In the genomic region with DNA sequence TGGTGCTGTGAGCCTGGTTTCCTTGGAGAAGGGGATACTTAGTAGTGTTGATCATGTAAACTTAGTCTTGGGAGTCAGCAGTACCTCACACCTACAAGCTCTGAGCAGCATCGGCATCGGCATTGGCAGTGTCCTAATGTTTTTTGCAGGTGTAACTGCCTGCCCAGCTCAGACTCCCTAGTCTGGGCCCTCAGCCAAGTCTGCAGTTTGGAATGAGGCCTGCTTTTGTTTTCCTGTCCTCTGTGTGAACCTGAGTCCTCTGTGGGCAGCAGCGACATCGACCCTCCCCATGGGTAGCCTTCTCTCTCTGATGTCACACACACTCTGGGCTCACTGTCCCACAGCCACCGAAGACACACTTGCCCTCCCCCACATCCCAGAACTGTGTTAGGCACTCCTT, we compare ENCODE assay signal across 10 mouse cellular contexts. TPM values are rescaled to one million over a fixed set of nuclear protein-coding genes. Genes with fewer than 3 reads are reported as not detected.
DNase-seq lines count a peak whose midpoint lies in the region; ATAC-seq lines count a peak whose summit lies in the region.
"Had no signal": no experiment of that assay in that cellular context is flagged by ENCODE, and none has a peak within 500 bp of the region (broad histone marks: within the 10 kb centered on the region; RNA-seq: fewer than 3 reads in every experiment).

No protein-coding gene starts in this region.

- no peak overlapping the region for H3K4me2 ChIP-seq in lung, embryonic 15.5 days
- H3K4me2 ChIP-seq: embryonic facial prominence, embryonic 15.5 days had no signal

- no peaks in the 10 kb centered on the region for H3K36me3 ChIP-seq in lung, embryonic 15.5 days

- DNase-seq in gastrocnemius, adult 18-20 months (ENCODE audit: low spot score), result peak; percentile 43
- no peak for DNase-seq in gastrocnemius, adult 8-10 months (ENCODE audit: low spot score in 2 of 2)
- peak; percentile 66 for DNase-seq in cerebellum, adult 9-10 months
- DNase-seq in heart, postnatal 14 days, result peak; percentile 75 to 82
- no peak for DNase-seq in spleen, postnatal 4 days (ENCODE audit: low spot score in 2 of 2)
- DNase-seq in embryo, embryonic 11 days, result no peak

- H3K4me1 ChIP-seq in lung, embryonic 15.5 days, result peaks cover 26% of the 10 kb centered on the region

- 24% methylated on average over 5 of the region's 5 CpGs for WGBS in lung, embryonic 15.5 days

- H3K9me3 ChIP-seq in lung, embryonic 15.5 days, result no peaks in the 10 kb centered on the region
- H3K9me3 ChIP-seq: embryonic facial prominence, embryonic 15.5 days had no signal

- no peak overlapping the region for H3K4me3 ChIP-seq in lung, embryonic 15.5 days
- H3K4me3 ChIP-seq: embryonic facial prominence, embryonic 15.5 days; myocyte had no signal

- H3K27me3 ChIP-seq in lung, embryonic 15.5 days, result no peaks in the 10 kb centered on the region
- H3K27me3 ChIP-seq: embryonic facial prominence, embryonic 15.5 days had no signal

- no peak overlapping the region for H3K27ac ChIP-seq in lung, embryonic 15.5 days
- H3K27ac ChIP-seq: embryonic facial prominence, embryonic 15.5 days had no signal

- intact Hi-C loops in heart, postnatal 14 days (cut with DNase I), result no loop called here

- H3K9ac ChIP-seq in lung, embryonic 15.5 days, result no peak overlapping the region
- H3K9ac ChIP-seq: embryonic facial prominence, embryonic 15.5 days had no signal

- ATAC-seq in lung, embryonic 15.5 days (ENCODE audit: borderline replicate concordance, extremely low read depth, low FRiP score, low TSS enrichment), result peak; percentile 43; the same call in 1 of the 2 replicates
- ATAC-seq in granulocyte monocyte progenitor cell, adult 5-6 weeks (replicated peaks; ENCODE audit: poor library complexity, severe bottlenecking), result no peak

RNA-seq across cellular contexts. Expression of gene Rarres2, which starts 6.3 kb away (rescaled TPM):
- total RNA-seq in gastrocnemius, adult 18-20 months (2021), result 10 to 100 TPM; 14.6 to 24.8 TPM
- total RNA-seq in gastrocnemius, adult 8-10 months (2022), result 10 to 100 TPM in 2 of 4 experiments, 1 to 10 TPM in 2; 7.5 to 24.6 (median 14.4) TPM
- 10 to 100 TPM; 87.7 to 93.2 TPM for total RNA-seq in heart, postnatal 14 days (2021)
- polyA plus RNA-seq in lung, embryonic 15.5 days (2015; fragmentation: Nextera tagmentation; extraction: Ambion mirVana), result 76.6 and 84.0 TPM in 2 replicates
- not detected in 2 replicates for total RNA-seq in granulocyte monocyte progenitor cell, adult 5-6 weeks (2014; fragmentation: Nextera tagmentation)
- not detected in 2 replicates for total RNA-seq in granulocyte monocyte progenitor cell, adult 5-6 weeks (2017)

RNA-seq across cellular contexts. Expression of gene Lrrc61, which starts 11.7 kb away (rescaled TPM):
- total RNA-seq in gastrocnemius, adult 18-20 months (2021), result 10 to 100 TPM; 21.1 to 25.5 TPM
- 10 to 100 TPM; 20.8 to 25.0 (median 22.9) TPM for total RNA-seq in gastrocnemius, adult 8-10 months (2022)
- 10 to 100 TPM; 12.9 to 14.5 TPM for total RNA-seq in heart, postnatal 14 days (2021)
- polyA plus RNA-seq in lung, embryonic 15.5 days (2015; fragmentation: Nextera tagmentation; extraction: Ambion mirVana), result 6.0 and 7.3 TPM in 2 replicates
- total RNA-seq in granulocyte monocyte progenitor cell, adult 5-6 weeks (2014; fragmentation: Nextera tagmentation), result 11.3 and 12.5 TPM in 2 replicates
- 5.4 and 7.3 TPM in 2 replicates for total RNA-seq in granulocyte monocyte progenitor cell, adult 5-6 weeks (2017)

RNA-seq across cellular contexts. Expression of gene Gm45021, which starts 23.1 kb away (rescaled TPM):
- not detected for total RNA-seq in gastrocnemius, adult 18-20 months (2021)
- not detected for total RNA-seq in gastrocnemius, adult 8-10 months (2022)
- total RNA-seq in heart, postnatal 14 days (2021), result not detected
- not detected in 2 replicates for polyA plus RNA-seq in lung, embryonic 15.5 days (2015; fragmentation: Nextera tagmentation; extraction: Ambion mirVana)
- total RNA-seq in granulocyte monocyte progenitor cell, adult 5-6 weeks (2014; fragmentation: Nextera tagmentation), result not detected in 2 replicates
- not detected in 2 replicates for total RNA-seq in granulocyte monocyte progenitor cell, adult 5-6 weeks (2017)
- polyA plus RNA-seq: embryonic facial prominence, embryonic 15.5 days; myocyte had no signal

RNA-seq across cellular contexts. Expression of gene Repin1, which starts 27.4 kb away (rescaled TPM):
- total RNA-seq in gastrocnemius, adult 18-20 months (2021), result 10 to 100 TPM; 30.6 to 31.9 TPM
- 10 to 100 TPM; 28.9 to 35.0 (median 33.6) TPM for total RNA-seq in gastrocnemius, adult 8-10 months (2022)
- 10 to 100 TPM; 24.0 to 27.5 TPM for total RNA-seq in heart, postnatal 14 days (2021)
- 28.1 and 30.9 TPM in 2 replicates for polyA plus RNA-seq in lung, embryonic 15.5 days (2015; fragmentation: Nextera tagmentation; extraction: Ambion mirVana)
- total RNA-seq in granulocyte monocyte progenitor cell, adult 5-6 weeks (2014; fragmentation: Nextera tagmentation), result 15.2 and 18.8 TPM in 2 replicates
- 10.6 and 12.0 TPM in 2 replicates for total RNA-seq in granulocyte monocyte progenitor cell, adult 5-6 weeks (2017)

RNA-seq across cellular contexts. Expression of gene Gm44965, which starts 27.4 kb away (rescaled TPM):
- total RNA-seq in gastrocnemius, adult 18-20 months (2021), result not detected
- 1 to 10 TPM in 2 of 4 experiments, not detected in 2; 4.4 to 9.4 TPM for total RNA-seq in gastrocnemius, adult 8-10 months (2022)
- total RNA-seq in heart, postnatal 14 days (2021), result not detected
- not detected in 2 replicates for polyA plus RNA-seq in lung, embryonic 15.5 days (2015; fragmentation: Nextera tagmentation; extraction: Ambion mirVana)
- total RNA-seq in granulocyte monocyte progenitor cell, adult 5-6 weeks (2014; fragmentation: Nextera tagmentation), result not detected in 2 replicates
- not detected in 2 replicates for total RNA-seq in granulocyte monocyte progenitor cell, adult 5-6 weeks (2017)
- polyA plus RNA-seq: embryonic facial prominence, embryonic 15.5 days had no signal

Comparison
In these comparisons a context has a peak if more than half of its experiments do, and no peak if none do; other contexts are left out.
1. DNase-seq: peak in gastrocnemius, adult 18-20 months (single experiment), cerebellum, adult 9-10 months (single experiment) and heart, postnatal 14 days (2 of 2); none in gastrocnemius, adult 8-10 months (0 of 2), spleen, postnatal 4 days (0 of 2) and embryo, embryonic 11 days (single experiment).
2. RNA of gene Rarres2, which starts 6.3 kb away (total RNA-seq): 87.7 to 93.2 TPM in heart, postnatal 14 days, 14.6 to 24.8 TPM in gastrocnemius, adult 18-20 months and 7.5 to 24.6 TPM in gastrocnemius, adult 8-10 months; not detected in granulocyte monocyte progenitor cell, adult 5-6 weeks; every median in the first group is over 4 times any median in the second.